Mouse (Mus musculus) midbrain, embryonic 12.5 days (tissue): ENCODE measurements around the gene Amdhd2. TPM values are rescaled to one million over a fixed set of nuclear protein-coding genes. Genes with fewer than 3 reads are reported as not detected.

ENCODE experiments used
- ATAC-seq: fragments of 200-750 bp; cut with Nextera tagmentation; 2 replicates; pipeline ENCODE4 v1.8.0; 2017; ENCODE audit warnings: low read depth, moderate TSS enrichment, moderate library complexity; ENCODE audit not compliant: low FRiP score
- H3K27ac ChIP-seq: fragments of 300-500 bp; sonication (generic); replicated peaks from 2 replicates; pipeline ENCODE4 v1.5.1; 2016; ENCODE audit warnings: mild to moderate bottlenecking
- H3K27me3 ChIP-seq: fragments of 300-500 bp; sonication (generic); 2 replicates; pipeline ENCODE4 v1.6.1; 2016; ENCODE audit warnings: mild to moderate bottlenecking
- H3K36me3 ChIP-seq: fragments of 300-500 bp; sonication (generic); 2 replicates; pipeline ENCODE4 v1.6.1; 2016
- H3K4me1 ChIP-seq: fragments of 300-500 bp; sonication (generic); 2 replicates; pipeline ENCODE4 v1.6.1; 2016
- H3K4me2 ChIP-seq: fragments of 300-500 bp; sonication (generic); replicated peaks from 2 replicates; pipeline ENCODE4 v1.6.1; 2016; ENCODE audit warnings: mild to moderate bottlenecking, moderate library complexity
- H3K4me3 ChIP-seq: fragments of 300-500 bp; sonication (generic); 2 replicates; pipeline ENCODE4 v1.5.1; 2016; ENCODE audit warnings: mild to moderate bottlenecking
- H3K9ac ChIP-seq: fragments of 300-500 bp; sonication (generic); replicated peaks from 2 replicates; pipeline ENCODE4 v1.6.1; 2016; ENCODE audit warnings: mild to moderate bottlenecking, moderate library complexity
- H3K9me3 ChIP-seq: fragments of 300-500 bp; sonication (generic); 2 replicates; pipeline ENCODE4 v1.6.1; 2016; ENCODE audit warnings: mild to moderate bottlenecking
- WGBS: fragments of 180-500 bp; shearing (Covaris S2); methylation state at CpG from one replicate; pipeline ENCODE4 v1.1.7; 2016; 5-methylcytosine and 5-hydroxymethylcytosine counted together
- polyA plus RNA-seq: library from polyadenylated mRNA; unstranded; fragments of >200 nt; fragmentation: Nextera tagmentation; extraction: Ambion mirVana; gene quantifications from 2 replicates; pipeline ENCODE4 v1.2.1, GENCODE M21; 2016

Amdhd2 gene
- polyA plus RNA-seq, 1 experiment from 2014 or later = 32.9 TPM

DNA sequence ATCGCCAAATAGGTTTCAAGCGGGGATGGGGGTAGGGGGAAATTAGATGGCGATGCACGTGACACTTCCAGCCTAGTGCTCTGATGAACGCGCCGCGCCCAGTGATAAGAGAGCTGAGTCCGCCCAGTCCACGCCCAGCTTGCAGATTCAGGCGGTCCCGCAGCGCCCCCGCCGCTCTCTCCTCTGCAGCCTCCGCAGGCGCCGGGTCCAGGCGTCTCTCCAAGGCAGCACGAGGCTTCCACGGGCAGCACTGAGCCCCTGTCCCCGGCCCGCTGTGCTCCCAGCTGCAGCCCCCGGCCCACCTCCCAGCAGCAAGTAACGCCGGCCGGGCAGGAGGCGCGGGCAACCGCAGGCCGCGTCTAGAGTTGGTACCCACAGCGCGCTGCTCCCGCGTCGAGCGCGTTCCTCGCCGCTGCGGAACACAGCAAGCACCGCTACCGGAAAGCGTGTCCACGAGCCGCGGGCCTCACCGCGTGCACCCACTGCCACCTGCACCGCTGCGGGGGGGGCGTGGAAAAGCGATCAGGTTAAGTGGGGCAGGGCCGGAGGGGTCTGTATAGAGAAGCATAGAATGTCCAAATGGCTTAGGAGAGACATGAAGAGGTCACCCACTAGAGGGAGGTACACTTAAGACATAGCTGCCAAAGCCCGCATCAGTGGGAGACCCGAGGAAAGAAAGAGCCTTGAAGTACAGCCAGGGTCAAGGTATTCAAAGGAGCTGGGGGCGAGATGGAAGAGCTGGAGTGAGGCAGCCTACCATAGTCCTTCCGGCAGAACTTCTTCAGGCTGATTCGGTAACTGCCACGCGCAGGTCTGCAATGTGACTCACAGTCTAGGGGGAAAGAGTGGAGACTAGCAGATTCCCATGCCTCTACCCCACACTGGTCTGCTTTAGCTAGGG is 43.1 kb upstream of the Amdhd2 start:
- H3K4me1 ChIP-seq = peaks cover 90% of the 10 kb centered on the region
- WGBS = 5% methylated on average over 62 of the region's 62 CpGs

DNA sequence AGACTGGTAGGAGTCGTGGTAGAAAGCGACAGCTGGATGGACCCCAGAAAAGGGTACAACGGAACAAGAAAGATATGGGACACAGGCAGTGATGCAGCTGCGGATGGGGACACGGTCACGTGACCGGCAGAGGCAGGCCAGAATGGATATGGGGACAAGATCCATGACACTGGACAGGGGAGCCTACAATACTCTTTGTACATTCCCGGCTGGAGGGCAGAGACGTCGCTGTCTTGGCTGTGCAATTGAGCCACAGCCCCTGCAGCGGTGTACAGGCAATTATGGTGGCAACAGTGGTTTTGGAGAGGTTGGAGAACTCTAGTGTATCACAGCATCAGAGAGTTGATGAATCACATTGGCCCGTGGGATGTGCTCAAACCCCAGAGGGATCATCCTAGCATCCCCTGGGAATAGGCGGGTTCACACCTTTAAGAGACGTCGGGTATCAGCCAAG is 42.4 kb upstream of the Amdhd2 start:
- 8% methylated on average over 15 of the region's 15 CpGs for WGBS
- Histone ChIP-seq H3K4me2 (peak overlapping the region; percentile 86), H3K9ac (peak overlapping the region; percentile 70), H3K4me1 (peaks cover 82% of the 10 kb centered on the region), H3K27ac (peak overlapping the region; percentile 74), H3K9me3 (no peaks in the 10 kb centered on the region), H3K4me3 (peak overlapping the region; percentile 71), H3K36me3 (no peaks in the 10 kb centered on the region), H3K27me3 (peaks cover 47% of the 10 kb centered on the region)
- ATAC-seq = peak; percentile 17

More for the DNA sequence above, 43.1 kb upstream of the Amdhd2 start:
- Histone ChIP-seq H3K36me3 (no peaks in the 10 kb centered on the region), H3K27me3 (peaks cover 52% of the 10 kb centered on the region), H3K4me2 (peak overlapping the region; percentile 86), H3K4me3 (peak overlapping the region; percentile 71), H3K27ac (peak overlapping the region; percentile 49), H3K9ac (peak overlapping the region; percentile 70), H3K9me3 (no peaks in the 10 kb centered on the region)
- peak; percentile 19 for ATAC-seq

DNA sequence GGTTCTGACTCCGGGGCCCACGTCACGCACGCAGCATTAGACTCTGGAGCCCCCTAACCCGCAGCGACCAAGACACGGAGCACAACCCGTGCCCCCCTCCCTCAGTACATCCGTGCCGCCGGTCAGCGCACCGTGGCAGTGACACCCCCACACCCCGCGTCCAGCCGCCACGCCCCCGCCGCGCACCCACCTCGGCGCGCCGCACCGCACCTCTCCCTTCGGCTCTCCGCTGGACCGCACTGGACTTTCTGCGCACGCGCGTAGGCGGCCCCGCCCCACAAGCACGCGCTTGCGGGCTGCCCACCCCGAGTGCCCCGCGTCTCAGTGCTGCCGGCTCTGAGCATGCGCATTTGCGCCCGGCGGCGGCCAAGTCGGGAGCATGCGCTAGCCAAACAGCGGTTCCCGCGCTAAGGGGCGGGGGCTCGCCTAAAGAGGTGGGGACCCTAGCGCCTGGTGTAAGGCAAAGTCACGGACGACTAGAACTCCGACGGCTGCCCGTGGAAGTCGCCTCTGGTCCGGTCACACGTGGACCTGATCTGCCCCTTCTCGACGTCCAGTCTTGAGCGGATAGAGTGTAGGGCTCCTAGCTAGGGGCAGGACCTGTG is 41.8 kb upstream of the Amdhd2 start, which contains the start of gene Tbc1d24:
TSS of gene Tbc1d24 (minus strand) at position 279 of the 605 bp plus-strand sequence.
- peaks cover 77% of the 10 kb centered on the region for H3K4me1 ChIP-seq

DNA sequence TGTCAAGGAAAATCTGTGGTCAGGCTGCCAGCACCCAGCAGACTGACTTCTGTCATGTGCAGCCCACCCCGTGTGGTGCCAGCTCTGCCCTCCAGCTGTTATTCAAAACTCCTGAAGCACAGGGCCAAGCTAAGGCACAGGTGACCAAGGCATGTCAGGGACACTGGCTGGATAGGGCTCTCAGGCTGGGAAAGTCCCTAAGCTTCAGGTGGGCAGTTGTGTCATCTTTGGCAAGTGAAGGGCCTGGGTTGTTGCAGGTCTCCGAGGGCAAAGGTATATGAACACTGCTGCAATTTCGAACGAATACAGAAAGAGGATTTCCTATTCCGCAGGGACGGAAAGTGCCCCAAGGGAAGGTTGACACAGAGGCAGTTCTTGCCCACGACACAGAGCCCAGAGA is 41.3 kb upstream of the Amdhd2 start:
- Histone ChIP-seq H3K4me1 (peaks cover 72% of the 10 kb centered on the region), H3K27ac (no peak overlapping the region; the same call in 1 of the 2 replicates)
- 14% methylated on average over 7 of the region's 7 CpGs for WGBS

More for the DNA sequence above, 41.8 kb upstream of the Amdhd2 start, which contains the start of gene Tbc1d24:
- H3K9ac ChIP-seq = peak within 1 kb of the TSS; percentile 70
- H3K27me3 ChIP-seq = peaks cover 41% of the 10 kb centered on the region
- H3K9me3 ChIP-seq = no peaks in the 10 kb centered on the region
- peak within 1 kb of the TSS; percentile 74 for H3K27ac ChIP-seq
- WGBS = under 1% methylated on average over 65 of the region's 65 CpGs
- no peaks in the 10 kb centered on the region for H3K36me3 ChIP-seq
- peak within 1 kb of the TSS; percentile 71 for H3K4me3 ChIP-seq
- peak; percentile 65 for ATAC-seq
- peak within 1 kb of the TSS; percentile 86 for H3K4me2 ChIP-seq

DNA sequence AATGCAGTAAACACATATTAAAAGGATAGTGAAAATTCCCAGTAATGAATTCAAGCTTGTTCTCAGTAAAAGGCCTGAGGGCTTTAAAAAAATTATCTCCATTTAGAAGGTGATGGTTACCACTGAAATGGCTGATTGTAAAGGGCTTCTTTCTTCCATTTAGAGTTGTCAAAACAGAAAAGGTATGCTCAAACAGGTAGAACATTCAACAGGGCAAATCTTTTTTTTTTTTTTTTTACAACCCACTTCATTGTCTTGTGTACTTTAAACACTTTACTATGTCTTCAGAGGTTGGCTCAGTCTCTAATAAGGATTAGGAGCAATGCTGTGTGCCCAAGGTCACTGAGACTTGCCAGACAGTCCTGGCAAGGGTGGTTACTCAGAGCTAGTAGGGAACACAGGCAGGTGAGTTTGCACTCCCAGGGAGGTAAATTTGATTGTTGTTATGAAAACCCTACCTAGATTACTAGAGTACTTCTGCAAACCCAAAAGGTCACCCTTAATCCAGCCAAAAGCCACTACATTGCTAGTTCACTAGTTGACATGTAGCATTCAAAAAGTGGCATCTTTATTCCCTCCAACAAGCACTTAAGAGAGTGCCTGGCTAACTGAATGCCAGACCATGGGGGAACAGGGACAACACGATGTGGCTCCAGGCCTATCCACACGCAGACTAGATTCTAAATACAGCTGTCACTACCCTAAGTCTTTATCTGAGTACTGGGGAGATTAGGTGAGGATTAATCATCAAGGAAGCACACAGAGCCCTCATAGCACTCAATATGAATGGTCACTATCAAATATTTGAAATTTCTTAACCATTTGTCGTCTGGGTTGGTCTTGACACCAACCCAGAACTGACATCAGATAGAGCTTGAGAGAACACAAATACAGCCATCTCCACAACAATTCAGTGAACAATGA is 40.3 kb upstream of the Amdhd2 start:
- ATAC-seq = no peak
- no peak overlapping the region for H3K9ac ChIP-seq
- peak overlapping the region; percentile 86 for H3K4me2 ChIP-seq
- H3K27me3 ChIP-seq = peaks cover 32% of the 10 kb centered on the region
- peak overlapping the region; percentile 71 for H3K4me3 ChIP-seq
- H3K36me3 ChIP-seq = no peaks in the 10 kb centered on the region
- H3K4me1 ChIP-seq = peaks cover 62% of the 10 kb centered on the region
- H3K27ac ChIP-seq = no peak overlapping the region
- WGBS = 69% methylated on average over 3 of the region's 3 CpGs
- H3K9me3 ChIP-seq = no peaks in the 10 kb centered on the region

More for the DNA sequence above, 41.3 kb upstream of the Amdhd2 start:
- Histone ChIP-seq H3K27me3 (peaks cover 36% of the 10 kb centered on the region), H3K4me2 (peak overlapping the region; percentile 86), H3K36me3 (no peaks in the 10 kb centered on the region), H3K9ac (peak overlapping the region; percentile 70), H3K4me3 (peak overlapping the region; percentile 71), H3K9me3 (no peaks in the 10 kb centered on the region)
- ATAC-seq = no peak

DNA sequence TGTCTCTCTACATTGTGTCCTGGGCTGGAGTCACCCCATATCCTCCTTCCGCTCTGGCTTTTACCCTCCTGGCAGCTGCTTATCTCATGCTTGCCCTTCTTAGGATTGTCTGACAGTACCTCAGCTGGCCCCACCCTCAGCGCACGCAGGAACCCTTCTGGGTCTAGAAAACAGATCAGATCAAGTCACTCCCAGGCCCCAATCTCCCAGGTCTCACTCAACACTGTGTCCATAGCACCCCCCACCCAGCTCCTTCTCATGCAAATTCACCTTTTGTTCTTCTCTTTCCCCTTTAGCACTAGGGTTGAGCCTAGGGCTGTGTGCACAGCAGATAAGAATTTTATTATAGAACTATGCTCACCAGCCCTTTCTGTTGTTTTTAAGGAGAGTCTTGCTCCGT is 39.5 kb upstream of the Amdhd2 start:
- no peaks in the 10 kb centered on the region for H3K9me3 ChIP-seq
- H3K27me3 ChIP-seq = peaks cover 23% of the 10 kb centered on the region
- 0 out of 2 replicates have a peak overlapping the region, but pooled peaks have one; percentile 20 for H3K9ac ChIP-seq
- WGBS = 44% methylated on average over 4 of the region's 4 CpGs
- no peaks in the 10 kb centered on the region for H3K36me3 ChIP-seq
- H3K4me1 ChIP-seq = peaks cover 54% of the 10 kb centered on the region
- peak overlapping the region; percentile 52 for H3K27ac ChIP-seq
- ATAC-seq = no peak
- H3K4me2 ChIP-seq = peak overlapping the region; percentile 30
- H3K4me3 ChIP-seq = 0 out of 2 replicates have a peak overlapping the region, but pooled peaks have one; percentile 15

DNA sequence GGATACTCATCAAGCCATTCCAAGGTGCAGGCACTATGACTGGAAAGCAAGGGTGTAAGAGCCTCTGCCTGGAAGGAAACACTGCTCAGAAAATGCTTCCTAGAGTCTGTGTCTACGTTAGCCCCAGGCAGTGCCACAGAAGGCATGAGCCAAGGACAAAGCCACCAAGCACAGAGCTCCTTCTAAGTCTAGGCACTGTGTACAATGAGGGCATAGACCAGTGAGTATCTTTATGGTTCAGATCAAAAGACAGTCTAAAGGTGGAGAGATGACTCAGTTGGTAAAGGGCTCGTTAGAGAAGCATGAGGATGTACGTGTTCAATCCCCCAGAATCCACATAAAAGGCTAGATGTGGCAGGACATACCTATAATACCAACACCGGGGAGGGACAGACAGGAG is 37.5 kb upstream of the Amdhd2 start:
- H3K36me3 ChIP-seq = no peaks in the 10 kb centered on the region
- 83% methylated on average over 4 of the region's 4 CpGs for WGBS
- peaks cover 34% of the 10 kb centered on the region for H3K4me1 ChIP-seq
- no peak overlapping the region for H3K27ac ChIP-seq
- no peak for ATAC-seq
- H3K9ac ChIP-seq = no peak overlapping the region
- no peak overlapping the region for H3K4me3 ChIP-seq
- no peaks in the 10 kb centered on the region for H3K9me3 ChIP-seq
- no peak overlapping the region for H3K4me2 ChIP-seq
- H3K27me3 ChIP-seq = peaks cover 4% of the 10 kb centered on the region

DNA sequence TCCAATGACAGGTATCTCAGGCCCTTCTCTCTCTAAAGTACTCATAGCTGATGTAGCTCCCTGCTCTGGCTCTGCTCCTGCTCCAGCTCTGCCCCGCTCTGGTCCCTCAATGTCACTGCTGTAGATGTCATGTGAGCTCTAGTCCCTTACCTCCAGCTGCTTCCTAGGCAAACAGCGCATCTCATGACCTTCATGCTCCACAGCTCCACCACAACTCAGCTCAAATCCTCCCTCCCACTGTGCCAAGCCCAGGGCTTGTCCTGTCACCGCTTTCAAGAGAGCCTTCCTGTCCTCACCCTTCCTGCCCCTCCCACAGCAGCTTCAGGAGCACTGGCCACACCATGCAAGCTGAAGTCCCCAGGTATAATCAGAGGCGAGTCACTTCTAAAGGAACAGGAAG is 36.2 kb upstream of the Amdhd2 start:
- ATAC-seq = no peak
- H3K4me3 ChIP-seq = no peak overlapping the region
- H3K4me2 ChIP-seq = no peak overlapping the region
- H3K9me3 ChIP-seq = no peaks in the 10 kb centered on the region
- no peak overlapping the region for H3K27ac ChIP-seq
- peaks cover 23% of the 10 kb centered on the region for H3K4me1 ChIP-seq
- no peak overlapping the region for H3K9ac ChIP-seq
- no peaks in the 10 kb centered on the region for H3K36me3 ChIP-seq
- WGBS = 66% methylated on average over 4 of the region's 4 CpGs
- H3K27me3 ChIP-seq = no peaks in the 10 kb centered on the region

DNA sequence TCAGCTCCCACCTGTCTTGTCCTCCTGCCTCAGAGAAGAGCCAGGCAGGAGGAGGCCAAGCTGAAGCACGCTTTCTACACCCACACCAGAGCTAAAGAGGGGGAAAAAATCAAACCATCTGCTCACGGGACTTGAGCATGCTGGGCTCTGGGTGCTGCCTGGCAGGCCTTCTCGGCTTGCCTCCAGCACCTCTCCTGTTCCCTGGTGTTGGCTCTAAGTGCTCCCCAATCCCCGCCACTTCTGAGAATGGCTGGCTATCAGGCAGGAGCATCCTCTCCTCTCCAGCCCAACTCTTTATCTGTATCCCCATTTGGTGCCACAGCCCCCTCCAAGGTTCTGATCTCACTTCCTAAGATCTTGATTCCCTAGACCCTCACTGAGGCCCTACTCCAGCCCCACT is 35.7 kb upstream of the Amdhd2 start:
- Histone ChIP-seq H3K27ac (no peak overlapping the region), H3K9ac (no peak overlapping the region; the same call in 1 of the 2 replicates), H3K4me2 (no peak overlapping the region), H3K27me3 (no peaks in the 10 kb centered on the region), H3K4me1 (peaks cover 18% of the 10 kb centered on the region), H3K9me3 (no peaks in the 10 kb centered on the region), H3K4me3 (no peak overlapping the region), H3K36me3 (no peaks in the 10 kb centered on the region)
- WGBS = 76% methylated on average over 4 of the region's 4 CpGs
- ATAC-seq = no peak

DNA sequence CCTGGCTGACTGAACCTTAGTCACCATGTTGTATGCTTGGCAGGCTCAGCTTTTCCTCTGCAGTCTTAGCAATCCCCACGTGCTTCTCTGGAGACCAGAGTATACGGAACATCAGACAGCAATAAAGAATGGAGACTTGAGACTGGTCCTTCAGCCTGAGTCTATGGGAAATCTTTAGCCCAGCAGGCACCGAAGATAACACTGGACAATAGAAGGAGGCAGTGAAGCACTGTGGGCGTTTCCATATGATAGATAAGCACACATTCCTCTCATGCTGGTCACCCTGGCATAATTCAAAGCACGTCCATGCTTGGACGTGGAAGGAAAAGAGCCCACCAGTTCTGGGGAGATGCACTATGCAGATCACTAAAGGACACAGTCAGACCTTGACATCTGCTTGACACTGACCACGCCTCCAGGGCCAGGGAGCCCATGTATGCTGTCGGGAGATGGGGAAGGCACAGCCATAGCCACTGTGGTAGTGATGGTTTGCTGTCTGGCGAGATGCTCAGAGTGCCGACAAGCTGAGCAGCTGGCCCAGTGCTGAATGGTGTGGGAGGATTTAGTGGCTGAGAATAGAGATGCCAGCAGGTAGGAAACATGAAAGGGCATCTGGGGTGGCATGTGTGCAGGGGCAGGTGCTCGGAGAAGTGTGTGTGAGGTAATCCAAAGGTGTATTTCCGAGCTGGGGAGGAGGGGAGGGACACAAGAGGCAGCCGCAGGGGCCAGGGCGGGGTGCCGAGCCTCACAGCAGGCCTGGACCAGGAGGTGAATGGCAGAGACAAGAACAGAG is 33.7 kb upstream of the Amdhd2 start:
- Histone ChIP-seq H3K36me3 (no peaks in the 10 kb centered on the region), H3K4me1 (0 out of 2 replicates have a peak, but pooled peaks cover 4% of the 10 kb centered on the region), H3K27ac (no peak overlapping the region), H3K9me3 (no peaks in the 10 kb centered on the region), H3K4me2 (no peak overlapping the region), H3K4me3 (no peak overlapping the region), H3K27me3 (no peaks in the 10 kb centered on the region), H3K9ac (no peak overlapping the region; the same call in 1 of the 2 replicates)
- WGBS = 69% methylated on average over 15 of the region's 15 CpGs
- ATAC-seq = no peak

DNA sequence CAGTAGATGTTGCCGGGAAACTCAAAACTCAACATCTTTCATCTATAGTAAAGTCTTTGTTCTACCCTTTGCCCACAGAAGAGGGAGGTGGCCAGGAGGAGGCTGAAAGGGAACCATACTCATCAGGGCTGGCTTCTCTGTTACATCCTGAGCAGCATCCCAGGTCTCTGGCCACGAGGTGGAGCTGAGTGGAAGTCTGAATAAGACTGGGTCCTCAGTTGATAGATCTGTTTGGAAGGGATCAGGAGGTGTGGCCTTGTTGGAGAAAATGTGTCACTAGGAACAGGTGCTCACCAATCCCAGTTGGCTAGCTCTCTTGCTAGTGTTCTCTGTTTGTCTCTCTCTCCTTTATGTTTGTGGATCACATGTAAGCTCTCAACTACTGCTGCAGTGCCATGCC is 31.8 kb upstream of the Amdhd2 start:
- ATAC-seq = no peak
- H3K4me1 ChIP-seq = peaks cover 5% of the 10 kb centered on the region; the same call in 1 of the 2 replicates
- no peaks in the 10 kb centered on the region for H3K36me3 ChIP-seq
- no peak overlapping the region for H3K9ac ChIP-seq
- WGBS = 66% methylated on average over 2 of the region's 2 CpGs
- H3K4me3 ChIP-seq = no peak overlapping the region
- no peaks in the 10 kb centered on the region for H3K9me3 ChIP-seq
- no peak overlapping the region for H3K27ac ChIP-seq
- H3K4me2 ChIP-seq = no peak overlapping the region
- no peaks in the 10 kb centered on the region for H3K27me3 ChIP-seq
